Mouse (Mus musculus) forebrain, embryonic 11.5 days (tissue): ENCODE measurements around the gene Smarcd1. TPM values are rescaled to one million over a fixed set of nuclear protein-coding genes. Genes with fewer than 3 reads are reported as not detected.

Experiments
- polyA plus RNA-seq: library from polyadenylated mRNA; unstranded; fragments of >200 nt; fragmentation: Nextera tagmentation; extraction: Ambion mirVana; gene quantifications from 2 replicates; pipeline ENCODE4 v1.2.1, GENCODE M21; 2014

Smarcd1 gene
- polyA plus RNA-seq, 1 experiment from 2014 or later, result 134 TPM

Other genes starting within 250 kb of the Smarcd1 start
- 12.0 and 12.2 TPM in 2 replicates for gene Nckap5l, start 244.4 kb upstream of the Smarcd1 start, polyA plus RNA-seq
- 20.0 and 21.5 TPM in 2 replicates for gene Bcdin3d, start 227.4 kb upstream of the Smarcd1 start, polyA plus RNA-seq
- 0.21 and 0.95 TPM in 2 replicates for gene Faim2, start 174.0 kb upstream of the Smarcd1 start, polyA plus RNA-seq
- gene Aqp2, start 123.1 kb upstream of the Smarcd1 start, polyA plus RNA-seq, result not detected in 2 replicates
- 0.17 TPM in 1 of 2 replicates, not detected in the other for gene Aqp5, start 111.3 kb upstream of the Smarcd1 start, polyA plus RNA-seq
- not detected in 2 replicates for gene Aqp6, start 100.7 kb upstream of the Smarcd1 start, polyA plus RNA-seq
- 201 and 217 TPM in 2 replicates for gene Racgap1, start 50.5 kb upstream of the Smarcd1 start, polyA plus RNA-seq
- gene Asic1, start 31.8 kb upstream of the Smarcd1 start, polyA plus RNA-seq, result 3.9 and 5.3 TPM in 2 replicates
- not detected in 2 replicates for gene Gm17349, start 3.4 kb downstream of the Smarcd1 start, polyA plus RNA-seq
- gene Gpd1, start 15.4 kb downstream of the Smarcd1 start, polyA plus RNA-seq, result 0.35 and 0.53 TPM in 2 replicates
- 140 and 154 TPM in 2 replicates for gene Cox14, start 23.5 kb downstream of the Smarcd1 start, polyA plus RNA-seq
- 59.2 and 59.7 TPM in 2 replicates for gene Cers5, start 70.8 kb downstream of the Smarcd1 start, polyA plus RNA-seq
- 40.3 and 40.5 TPM in 2 replicates for gene Lima1, start 173.3 kb downstream of the Smarcd1 start, polyA plus RNA-seq